Comparison of ENCODE assay signal across 14 mouse cellular contexts in genomic region chr5:35897147-35897546, GRCm38 (mm10). TPM values are rescaled to one million over a fixed set of nuclear protein-coding genes. Genes with fewer than 3 reads are reported as not detected.
DNase-seq lines count a peak whose midpoint lies in the region; ATAC-seq and TF ChIP-seq lines count a peak whose summit lies in the region.
"Had no signal": no experiment of that assay in that cellular context is flagged by ENCODE, and none has a peak within 500 bp of the region (broad histone marks: within the 10 kb centered on the region; RNA-seq: fewer than 3 reads in every experiment).

No protein-coding gene starts in this region.

- no peak for TF ChIP-seq POLR2A in small intestine, adult 2 months (IDR thresholded peaks at IDR 0.05; ENCODE audit: low read depth, low read length)

- H3K9ac ChIP-seq in forebrain, embryonic 12.5 days: no peak overlapping the region
- H3K9ac ChIP-seq in heart, postnatal 0 days (replicated peaks; ENCODE audit: low read depth, low read length): peak overlapping the region; percentile 29; the same call in 1 of the 2 replicates
- no peak overlapping the region for H3K9ac ChIP-seq in kidney, embryonic 16.5 days (replicated peaks; ENCODE audit: low read length)
- H3K9ac ChIP-seq: liver, embryonic 12.5 days had no signal

- H3K27ac ChIP-seq in forebrain, embryonic 12.5 days: peak overlapping the region; percentile 50
- no peak overlapping the region for H3K27ac ChIP-seq in forebrain, embryonic 10.5 days
- peak overlapping the region; percentile 22; the same call in 1 of the 2 replicates for H3K27ac ChIP-seq in heart, postnatal 0 days (ENCODE audit: low read depth)
- peak overlapping the region; percentile 3; the same call in 1 of the 2 replicates for H3K27ac ChIP-seq in small intestine, adult 2 months (ENCODE audit: insufficient read depth, low read depth, low read length)
- no peak overlapping the region for H3K27ac ChIP-seq in kidney, embryonic 16.5 days (ENCODE audit: low read length)
- H3K27ac ChIP-seq: liver, embryonic 12.5 days had no signal

- TF ChIP-seq CTCF in heart, postnatal 0 days (IDR thresholded peaks at IDR 0.05; ENCODE audit: low read depth): no peak
- TF ChIP-seq CTCF in small intestine, adult 2 months (IDR thresholded peaks at IDR 0.05; ENCODE audit: extremely low read depth, insufficient read length, insufficient replicate concordance, low read depth, low read length): no peak

- H3K36me3 ChIP-seq in forebrain, embryonic 12.5 days (replicated peaks): no peaks in the 10 kb centered on the region
- no peaks in the 10 kb centered on the region for H3K36me3 ChIP-seq in forebrain, embryonic 10.5 days (replicated peaks)
- H3K36me3 ChIP-seq in heart, postnatal 0 days (replicated peaks; ENCODE audit: control insufficient read depth, insufficient read depth, low read length): no peaks in the 10 kb centered on the region
- H3K36me3 ChIP-seq in small intestine, adult 2 months (ENCODE audit: control insufficient read depth, insufficient read depth, low read length): no peaks in the 10 kb centered on the region
- H3K36me3 ChIP-seq in kidney, embryonic 16.5 days (ENCODE audit: insufficient read depth, low read length): no peaks in the 10 kb centered on the region
- H3K36me3 ChIP-seq: liver, embryonic 12.5 days had no signal

- WGBS in forebrain, embryonic 12.5 days: 76% methylated on average over 4 of the region's 4 CpGs
- WGBS in forebrain, embryonic 10.5 days: 87% methylated on average over 4 of the region's 4 CpGs
- 46% methylated on average over 4 of the region's 4 CpGs for WGBS in heart, postnatal 0 days
- 76% methylated on average over 4 of the region's 4 CpGs for WGBS in small intestine, adult 2 months
- 70% methylated on average over 4 of the region's 4 CpGs for WGBS in kidney, embryonic 16.5 days

- peaks cover 59% of the 10 kb centered on the region for H3K4me1 ChIP-seq in forebrain, embryonic 12.5 days
- peaks cover 58% of the 10 kb centered on the region for H3K4me1 ChIP-seq in forebrain, embryonic 10.5 days
- peaks cover 62% of the 10 kb centered on the region for H3K4me1 ChIP-seq in heart, postnatal 0 days (ENCODE audit: control insufficient read depth, insufficient read depth)
- peaks cover 10% of the 10 kb centered on the region for H3K4me1 ChIP-seq in small intestine, adult 2 months (ENCODE audit: control insufficient read depth, insufficient read depth, insufficient read length, low read length)
- H3K4me1 ChIP-seq in kidney, embryonic 16.5 days (ENCODE audit: insufficient read depth, low read length): peaks cover 74% of the 10 kb centered on the region

- H3K4me3 ChIP-seq in forebrain, embryonic 12.5 days (replicated peaks): no peak overlapping the region
- no peak overlapping the region for H3K4me3 ChIP-seq in forebrain, embryonic 10.5 days
- no peak overlapping the region for H3K4me3 ChIP-seq in heart, postnatal 0 days (ENCODE audit: low read depth, low read length)
- H3K4me3 ChIP-seq in small intestine, adult 2 months (ENCODE audit: low read depth, low read length): no peak overlapping the region
- no peak overlapping the region for H3K4me3 ChIP-seq in kidney, embryonic 16.5 days (ENCODE audit: low read length)
- H3K4me3 ChIP-seq: liver, embryonic 12.5 days had no signal

- peaks cover 4% of the 10 kb centered on the region; the same call in 1 of the 2 replicates for H3K27me3 ChIP-seq in forebrain, embryonic 12.5 days
- H3K27me3 ChIP-seq in forebrain, embryonic 10.5 days (ENCODE audit: poor library complexity, severe bottlenecking): peaks cover 23% of the 10 kb centered on the region
- H3K27me3 ChIP-seq in heart, postnatal 0 days (ENCODE audit: control insufficient read depth, insufficient read depth, low read length): 0 out of 2 replicates have a peak, but pooled peaks cover 4% of the 10 kb centered on the region
- H3K27me3 ChIP-seq in small intestine, adult 2 months (ENCODE audit: control insufficient read depth, insufficient read depth, low read length): peaks cover 3% of the 10 kb centered on the region
- no peaks in the 10 kb centered on the region for H3K27me3 ChIP-seq in kidney, embryonic 16.5 days (ENCODE audit: insufficient read depth, low read length)
- H3K27me3 ChIP-seq: Patski had no signal

- no peaks in the 10 kb centered on the region for H3K9me3 ChIP-seq in forebrain, embryonic 12.5 days
- no peaks in the 10 kb centered on the region for H3K9me3 ChIP-seq in forebrain, embryonic 10.5 days
- no peaks in the 10 kb centered on the region for H3K9me3 ChIP-seq in heart, postnatal 0 days (replicated peaks; ENCODE audit: control insufficient read depth, low read length)
- no peaks in the 10 kb centered on the region for H3K9me3 ChIP-seq in kidney, embryonic 16.5 days (ENCODE audit: low read length)
- H3K9me3 ChIP-seq: liver, embryonic 12.5 days had no signal

- TF ChIP-seq EP300 in heart, postnatal 0 days (IDR thresholded peaks at IDR 0.05; ENCODE audit: low read depth): no peak

- ATAC-seq in forebrain, embryonic 12.5 days (ENCODE audit: low FRiP score): no peak
- ATAC-seq in heart, postnatal 0 days (ENCODE audit: insufficient read depth, low read depth): no peak
- ATAC-seq in kidney, embryonic 16.5 days (ENCODE audit: low FRiP score, low TSS enrichment): no peak
- ATAC-seq: liver, embryonic 12.5 days; Patski had no signal

- DNase-seq in forebrain, embryonic 10.5 days (ENCODE audit: extremely low spot score, low spot score): no peak
- DNase-seq in heart, postnatal 0 days (ENCODE audit: low spot score): no peak
- DNase-seq in heart, adult 18-20 months: no peak
- DNase-seq in retina, postnatal 1 day: peak; percentile 61
- no peak for DNase-seq in retina, embryonic 14.5 days (ENCODE audit: low spot score)
- DNase-seq: heart, postnatal 14 days; kidney, adult 18-20 months; kidney, postnatal 36 days; thymus, adult 2 months had no signal

- no peak overlapping the region for H3K4me2 ChIP-seq in forebrain, embryonic 12.5 days
- 0 out of 2 replicates have a peak overlapping the region, but pooled peaks have one; percentile 16 for H3K4me2 ChIP-seq in heart, postnatal 0 days (ENCODE audit: low read depth, low read length)
- no peak overlapping the region for H3K4me2 ChIP-seq in kidney, embryonic 16.5 days (replicated peaks; ENCODE audit: low read depth, low read length)
- H3K4me2 ChIP-seq: liver, embryonic 12.5 days had no signal

RNA-seq across cellular contexts. Expression of gene Afap1, which starts 4.0 kb away (rescaled TPM):
- polyA plus RNA-seq in forebrain, embryonic 12.5 days (2016; fragmentation: Nextera tagmentation; extraction: Ambion mirVana): 40.7 and 48.3 TPM in 2 replicates
- 12.8 and 14.3 TPM in 2 replicates for polyA plus RNA-seq in forebrain, embryonic 10.5 days (2016; fragmentation: Nextera tagmentation; extraction: Ambion mirVana)
- total RNA-seq in heart, postnatal 0 days (2014; rRNA removed; ENCODE audit: low replicate concordance): 25.9 and 30.3 TPM in 2 replicates
- 13.6 and 14.9 TPM in 2 replicates for polyA plus RNA-seq in heart, postnatal 0 days (2015; fragmentation: Nextera tagmentation; extraction: Ambion mirVana)
- total RNA-seq in heart, adult 18-20 months (2021): 10 to 100 TPM; 16.9 to 19.2 TPM
- 2.3 and 3.0 TPM in 2 replicates for polyA plus RNA-seq in small intestine, adult 2 months (2012; rRNA removed)
- polyA plus RNA-seq in kidney, embryonic 16.5 days (2015; fragmentation: Nextera tagmentation; extraction: Ambion mirVana): 22.8 and 28.1 TPM in 2 replicates

Comparison
In these comparisons a context has a peak if more than half of its experiments do, and no peak if none do; other contexts are left out.
1. H3K27ac ChIP-seq: peak in forebrain, embryonic 12.5 days (single experiment), heart, postnatal 0 days (single experiment) and small intestine, adult 2 months (single experiment); none in forebrain, embryonic 10.5 days (single experiment) and kidney, embryonic 16.5 days (single experiment).